Mouse (Mus musculus) layer of hippocampus, adult 2 months (tissue): ENCODE data around the gene Foxb1. TPM values are rescaled to one million over a fixed set of nuclear protein-coding genes. Genes with fewer than 3 reads are reported as not detected.

Experiments used
- DNase-seq, 2 experiments: peaks; one replicate each; pipeline ENCODE4 v3.0.0; 2022; ENCODE audit warnings: low spot score in 2 of 2
- H3K27ac ChIP-seq: fragments of 200-600 bp; 2 replicates; pipeline ENCODE4 v1.8.1; 2022
- H3K4me3 ChIP-seq: fragments of 200-600 bp; 2 replicates; pipeline ENCODE4 v1.8.1; 2022; ENCODE audit warnings: mild to moderate bottlenecking
- CTCF ChIP-seq: fragments of 200-600 bp; conservative IDR thresholded peaks from 2 replicates; pipeline ENCODE4 v1.8.1; 2022; ENCODE audit warnings: antibody characterized with exemption, mild to moderate bottlenecking, moderate library complexity
- long read RNA-seq, 2 experiments: library from polyadenylated mRNA; stranded (forward); transcript quantifications; one replicate each; pipeline ENCODE4 v2.0.0; 2021; ENCODE audit warnings: borderline mapping rate in 2 of 2
- total RNA-seq, 2 experiments: library from RNA; stranded (reverse); gene quantifications; 2 replicates each; pipeline ENCODE4 v1.2.3; 2021

Foxb1 gene
- total RNA-seq, result not detected
- long read RNA-seq, experiment 1, result 0 reads
- long read RNA-seq, experiment 2, result 0 reads

GRCm38 (mm10) chr9:69760371-69761301 is at the start of gene Foxb1:
Gene Foxb1, minus strand, starts transcription at chr9:69760940.
- Histone ChIP-seq H3K27ac (no peak within 1 kb of the TSS), H3K4me3 (no peak within 1 kb of the TSS)
- no peak for DNase-seq
- no peak for TF ChIP-seq CTCF

DNA sequence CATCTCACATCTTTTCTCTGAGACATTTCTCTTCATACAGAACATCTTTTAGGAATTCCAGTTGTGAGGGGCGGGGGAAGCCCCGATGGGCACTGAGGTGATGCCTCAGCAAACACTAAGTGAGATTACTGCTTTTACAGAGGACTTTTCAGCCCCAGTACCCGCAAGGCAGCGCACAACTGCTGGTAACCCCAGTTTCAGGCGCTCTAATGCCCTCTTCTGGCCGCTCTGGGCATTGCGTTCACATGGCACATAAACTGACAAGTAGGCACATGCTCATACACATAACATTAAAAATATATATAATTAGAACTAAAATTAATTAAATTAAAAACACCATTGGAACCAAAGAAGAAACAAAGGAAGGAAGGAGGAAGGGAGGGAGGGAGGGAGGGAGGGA is 29.8 kb upstream of the Foxb1 start:
- Histone ChIP-seq H3K27ac (no peak overlapping the region), H3K4me3 (no peak overlapping the region)
- DNase-seq, result no peak
- peak; percentile 46 for TF ChIP-seq CTCF

DNA sequence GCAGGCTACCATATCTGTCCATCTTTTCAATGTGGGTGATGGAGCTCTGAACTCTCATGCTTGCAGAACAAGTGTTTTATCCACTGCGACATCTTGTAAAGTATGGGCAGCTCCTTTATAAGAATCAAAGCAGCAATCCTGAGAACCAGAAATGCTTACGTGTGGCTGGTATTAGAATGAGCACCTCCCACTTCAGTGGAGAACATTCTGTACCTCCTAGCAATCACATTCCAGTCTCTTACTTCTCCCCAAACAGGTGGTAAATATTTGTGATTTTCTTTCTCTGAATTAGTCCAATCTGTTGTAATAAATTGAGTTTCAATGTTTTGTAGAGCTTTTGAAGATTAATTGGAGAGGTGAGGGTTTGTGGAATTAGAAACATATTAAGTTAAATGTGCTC is 19.3 kb upstream of the Foxb1 start:
- no peak overlapping the region for H3K4me3 ChIP-seq
- DNase-seq, result no peak
- TF ChIP-seq CTCF, result no peak
- no peak overlapping the region for H3K27ac ChIP-seq

DNA sequence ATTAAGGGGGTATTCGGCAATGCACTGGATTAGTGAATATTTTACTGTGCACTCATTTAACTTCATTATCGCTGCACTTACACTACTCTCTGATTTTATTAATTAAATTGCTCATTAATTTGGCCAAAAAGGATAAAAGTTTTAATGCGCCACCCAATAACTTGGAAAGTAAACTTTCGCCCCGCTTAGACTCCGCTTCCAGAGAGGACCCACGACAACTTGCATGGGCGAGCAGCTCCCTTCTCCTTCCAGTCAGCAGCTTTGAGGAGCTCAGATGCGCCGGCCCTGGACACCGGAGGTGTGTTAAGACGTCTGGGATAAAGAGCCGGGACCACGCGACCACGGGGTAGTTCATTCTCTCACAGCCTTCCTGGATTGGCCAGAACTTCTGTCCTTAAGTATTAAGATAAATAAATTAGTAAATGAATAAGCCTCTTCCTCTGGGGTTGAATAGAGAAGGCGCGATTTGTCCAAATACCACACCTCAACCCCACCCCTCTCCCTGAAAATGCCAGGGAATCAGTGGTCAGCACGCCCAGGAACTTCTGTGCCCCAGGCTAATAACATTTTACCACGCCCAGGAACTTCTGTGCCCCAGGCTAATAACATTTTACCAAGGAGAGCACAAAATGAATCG is 9.3 kb upstream of the Foxb1 start:
- no peak for DNase-seq
- no peak for TF ChIP-seq CTCF
- no peak overlapping the region for H3K4me3 ChIP-seq

GRCm38 (mm10) chr9:69769091-69769948 is 8.6 kb upstream of the Foxb1 start:
- DNase-seq, result no peak
- Histone ChIP-seq H3K4me3 (no peak overlapping the region), H3K27ac (no peak overlapping the region)
- no peak for TF ChIP-seq CTCF

More for the DNA sequence above, 9.3 kb upstream of the Foxb1 start:
- no peak overlapping the region for H3K27ac ChIP-seq

DNA sequence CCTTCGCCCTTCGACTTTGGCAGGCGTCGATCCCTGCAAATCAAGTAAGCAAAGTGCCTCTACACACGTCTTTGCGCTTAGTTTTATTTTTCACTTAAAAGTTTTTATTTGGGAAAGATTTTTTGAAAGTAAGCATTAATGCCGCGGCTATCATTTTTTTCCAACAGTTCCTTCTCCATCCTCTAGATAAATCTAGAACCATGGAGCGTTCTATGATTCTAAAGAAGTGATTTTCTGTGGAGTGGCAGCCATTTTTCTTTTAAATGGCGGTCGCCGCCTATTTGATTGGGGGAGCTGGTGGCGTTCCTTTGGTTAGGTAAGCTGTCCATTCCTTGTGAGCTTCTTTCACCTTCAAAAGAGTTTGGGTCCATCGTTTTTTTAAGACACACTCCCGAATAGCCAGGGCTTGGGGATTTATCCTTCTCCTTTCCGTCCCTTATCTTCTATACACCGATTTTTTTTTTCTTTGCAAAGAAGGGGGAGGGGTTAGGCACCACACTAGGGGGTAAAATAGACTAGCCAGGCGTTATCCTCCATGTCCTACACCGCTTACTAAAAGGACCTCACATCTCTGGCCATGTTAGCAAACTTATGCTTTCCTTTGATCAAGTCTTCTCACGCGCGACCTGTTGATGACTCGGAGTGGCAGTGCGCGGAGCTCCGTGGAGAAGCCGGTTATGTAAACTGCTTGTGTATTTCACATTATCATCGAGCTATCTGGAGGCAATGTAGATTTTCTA is 7.6 kb upstream of the Foxb1 start:
- H3K27ac ChIP-seq, result no peak overlapping the region
- TF ChIP-seq CTCF, result no peak
- no peak overlapping the region for H3K4me3 ChIP-seq
- no peak for DNase-seq

DNA sequence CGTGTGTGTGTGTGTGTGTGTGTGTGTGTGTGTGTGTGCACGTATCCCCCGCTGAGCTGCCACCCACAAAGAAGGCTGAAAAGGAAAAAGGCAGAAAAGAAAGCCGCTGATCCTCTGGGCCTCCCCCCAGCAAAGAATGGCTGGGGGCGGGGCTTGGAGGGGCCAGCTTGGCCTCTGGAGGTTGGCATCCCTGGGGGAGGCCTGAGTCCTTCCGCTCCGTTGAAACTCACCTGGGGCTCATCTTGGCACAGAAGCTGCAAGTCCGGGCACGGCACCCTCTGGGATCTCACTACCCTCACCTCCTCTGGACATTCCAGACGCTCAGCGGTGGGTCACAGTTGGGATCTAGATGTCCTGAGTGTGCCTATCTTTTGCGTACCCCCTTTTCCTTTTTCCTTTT is 6.7 kb upstream of the Foxb1 start:
- no peak overlapping the region for H3K27ac ChIP-seq
- TF ChIP-seq CTCF, result no peak
- H3K4me3 ChIP-seq, result no peak overlapping the region
- DNase-seq, result no peak

- no peak for DNase-seq
- TF ChIP-seq CTCF, result no peak
- H3K27ac ChIP-seq, result no peak overlapping the region
- H3K4me3 ChIP-seq, result no peak overlapping the region
Observed at GRCm38 (mm10) chr9:69766936-69767335, 6.2 kb upstream of the Foxb1 start.

GRCm38 (mm10) chr9:69766301-69766700 is 5.6 kb upstream of the Foxb1 start:
- no peak for DNase-seq
- no peak for TF ChIP-seq CTCF
- Histone ChIP-seq H3K27ac (no peak overlapping the region), H3K4me3 (no peak overlapping the region)

GRCm38 (mm10) chr9:69765483-69766050 is 4.8 kb upstream of the Foxb1 start:
- DNase-seq, result no peak
- no peak for TF ChIP-seq CTCF
- H3K4me3 ChIP-seq, result no peak overlapping the region
- no peak overlapping the region for H3K27ac ChIP-seq

DNA sequence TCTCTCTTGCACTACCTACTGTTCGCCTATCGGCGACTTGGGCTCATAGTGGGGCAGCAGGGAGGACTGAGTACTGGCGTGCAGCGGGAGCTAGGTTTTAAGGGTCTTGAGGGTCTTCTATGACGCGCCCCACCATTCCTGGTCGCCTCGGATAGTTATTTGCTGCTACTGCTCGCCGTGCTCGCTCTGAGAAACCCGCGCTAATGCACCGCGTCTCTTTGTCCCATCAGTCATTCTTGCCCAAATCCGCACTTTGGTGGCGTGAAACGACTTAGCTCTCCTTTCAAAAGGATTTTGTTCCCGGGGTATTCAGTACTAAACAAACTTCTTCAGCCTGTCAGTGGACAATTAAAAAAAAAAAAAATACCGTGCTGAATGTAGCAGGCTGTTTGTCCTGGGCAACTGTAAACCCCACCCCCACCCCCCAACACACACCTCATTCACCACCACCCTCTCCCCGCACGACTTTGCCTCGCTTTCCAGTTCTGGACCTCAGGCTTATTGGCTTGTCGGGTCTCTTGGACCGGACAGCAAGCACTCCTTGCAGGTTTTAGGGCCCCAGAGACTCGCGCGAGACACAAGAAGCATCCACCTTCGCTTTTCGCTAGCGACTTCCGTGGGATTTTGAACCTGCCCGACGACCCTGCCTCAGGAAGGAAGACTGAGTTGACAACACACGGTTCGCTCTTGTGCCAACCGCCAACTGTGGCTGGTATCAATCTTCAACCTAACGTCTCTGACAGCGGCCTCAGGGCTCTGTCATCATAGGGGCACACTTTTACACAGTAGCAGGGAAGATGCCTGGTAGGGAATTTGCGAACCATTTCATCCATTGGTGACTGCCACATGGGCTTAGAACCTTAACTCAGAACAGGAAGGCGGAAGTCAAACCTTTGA is 4.1 kb upstream of the Foxb1 start:
- Histone ChIP-seq H3K27ac (no peak overlapping the region), H3K4me3 (no peak overlapping the region)
- DNase-seq, result no peak

More for the DNA sequence above, 4.1 kb upstream of the Foxb1 start:
- TF ChIP-seq CTCF, result no peak
